Mouse (Mus musculus): ENCODE results near the gene Gm20532. TPM values are rescaled to one million over a fixed set of nuclear protein-coding genes. Genes with fewer than 3 reads are reported as not detected.

Gm20532 gene
- polyA plus RNA-seq, 1 experiment: not detected

- TF ChIP-seq GATA1 (IDR thresholded peaks at IDR 0.05; ENCODE audit: low read length): no peak
Measured at GRCm38 (mm10) chr2:26561351-26562016, 25.0 kb upstream of the Gm20532 start.

GRCm38 (mm10) chr2:26566221-26566620 lies 20.2 kb upstream of the Gm20532 start:
- no peak for TF ChIP-seq GATA1 (IDR thresholded peaks at IDR 0.05; ENCODE audit: low read length)

- TF ChIP-seq GATA1 (IDR thresholded peaks at IDR 0.05; ENCODE audit: low read length): no peak
Measured at GRCm38 (mm10) chr2:26570034-26570433, 16.4 kb upstream of the Gm20532 start.

GRCm38 (mm10) chr2:26571400-26571799 lies 15.0 kb upstream of the Gm20532 start:
- TF ChIP-seq GATA1 (IDR thresholded peaks at IDR 0.05; ENCODE audit: low read length): no peak

GRCm38 (mm10) chr2:26571826-26572225 lies 14.6 kb upstream of the Gm20532 start:
- TF ChIP-seq GATA1 (IDR thresholded peaks at IDR 0.05; ENCODE audit: low read length): no peak

- no peak for TF ChIP-seq GATA1 (IDR thresholded peaks at IDR 0.05; ENCODE audit: low read length)
Measured at GRCm38 (mm10) chr2:26573396-26573795, 13.0 kb upstream of the Gm20532 start.

GRCm38 (mm10) chr2:26573807-26574206 lies 12.6 kb upstream of the Gm20532 start:
- TF ChIP-seq GATA1 (IDR thresholded peaks at IDR 0.05; ENCODE audit: low read length): no peak

- no peak for TF ChIP-seq GATA1 (IDR thresholded peaks at IDR 0.05; ENCODE audit: low read length)
Measured at GRCm38 (mm10) chr2:26574862-26575261, 11.6 kb upstream of the Gm20532 start.

GRCm38 (mm10) chr2:26575378-26575777 lies 11.1 kb upstream of the Gm20532 start:
- no peak for TF ChIP-seq GATA1 (IDR thresholded peaks at IDR 0.05; ENCODE audit: low read length)

- peak; percentile 15 for TF ChIP-seq GATA1 (IDR thresholded peaks at IDR 0.05; ENCODE audit: low read length)
Measured at GRCm38 (mm10) chr2:26575865-26576264, 10.6 kb upstream of the Gm20532 start.

GRCm38 (mm10) chr2:26576462-26576861 lies 10.0 kb upstream of the Gm20532 start:
- no peak for TF ChIP-seq GATA1 (IDR thresholded peaks at IDR 0.05; ENCODE audit: low read length)

GRCm38 (mm10) chr2:26578369-26578768 lies 8.1 kb upstream of the Gm20532 start:
- no peak for TF ChIP-seq GATA1 (IDR thresholded peaks at IDR 0.05; ENCODE audit: low read length)

- no peak for TF ChIP-seq GATA1 (IDR thresholded peaks at IDR 0.05; ENCODE audit: low read length)
Measured at GRCm38 (mm10) chr2:26579714-26580113, 6.7 kb upstream of the Gm20532 start, which contains the start of gene Egfl7. Gene Egfl7 (plus strand): TSS chr2:26580014.

GRCm38 (mm10) chr2:26580751-26581150 lies 5.7 kb upstream of the Gm20532 start:
- no peak for TF ChIP-seq GATA1 (IDR thresholded peaks at IDR 0.05; ENCODE audit: low read length)

GRCm38 (mm10) chr2:26582203-26582602 lies 4.2 kb upstream of the Gm20532 start:
- no peak for TF ChIP-seq GATA1 (IDR thresholded peaks at IDR 0.05; ENCODE audit: low read length)

- TF ChIP-seq GATA1 (IDR thresholded peaks at IDR 0.05; ENCODE audit: low read length): no peak
Measured at GRCm38 (mm10) chr2:26582741-26583140, 3.7 kb upstream of the Gm20532 start.

- TF ChIP-seq GATA1 (IDR thresholded peaks at IDR 0.05; ENCODE audit: low read length): no peak
Measured at GRCm38 (mm10) chr2:26583640-26584039, 2.8 kb upstream of the Gm20532 start.

- no peak for TF ChIP-seq GATA1 (IDR thresholded peaks at IDR 0.05; ENCODE audit: low read length)
Measured at GRCm38 (mm10) chr2:26585713-26586112, 726 bp upstream of the Gm20532 start.
